Mouse (Mus musculus): Measurements from ENCODE around the gene Eif2ak4. TPM values are rescaled to one million over a fixed set of nuclear protein-coding genes. Genes with fewer than 3 reads are reported as not detected.

Gene Eif2ak4
- polyA plus RNA-seq, 1 experiment from 2014 or later = 9.5 TPM

DNA sequence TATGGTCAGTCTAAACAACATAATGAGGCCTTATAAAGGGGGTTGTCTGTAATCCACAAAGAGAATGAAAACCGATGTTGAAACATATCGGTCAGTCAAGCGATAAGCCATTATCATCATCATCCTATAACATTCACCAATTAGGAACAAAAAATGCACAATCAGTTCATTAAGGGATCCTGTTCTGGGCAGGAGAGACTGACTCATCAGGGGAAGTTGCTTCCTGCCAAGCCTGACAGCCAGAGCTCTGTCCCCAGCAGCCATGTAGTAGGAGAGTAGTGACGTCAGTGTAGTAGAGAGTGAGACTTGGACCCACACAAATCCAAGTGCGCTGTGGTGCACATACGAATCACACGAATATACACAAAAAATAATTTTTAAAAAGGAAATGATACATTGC, 118.7 kb downstream of the Eif2ak4 start:
- Histone ChIP-seq H3K27ac (no peak overlapping the region), H3K36me3 (replicated peaks; ENCODE audit: control insufficient read depth, insufficient read depth) (no peaks in the 10 kb centered on the region), H3K4me2 (replicated peaks) (no peak overlapping the region), H3K27me3 (ENCODE audit: control insufficient read depth, insufficient read depth, low read length) (0 out of 2 replicates have a peak, but pooled peaks cover under 1% of the 10 kb centered on the region), H3K4me1 (replicated peaks; ENCODE audit: control insufficient read depth, insufficient read depth, low read length) (peaks cover 15% of the 10 kb centered on the region), H3K9ac (no peak overlapping the region), H3K9me3 (ENCODE audit: control insufficient read depth, low read length) (no peaks in the 10 kb centered on the region), H3K4me3 (replicated peaks; ENCODE audit: low read length) (no peak overlapping the region)
- DNase-seq (ENCODE audit: low spot score) (no peak), ATAC-seq (ENCODE audit: low FRiP score) (no peak)
- WGBS = 91% methylated on average over 7 of the region's 7 CpGs

DNA sequence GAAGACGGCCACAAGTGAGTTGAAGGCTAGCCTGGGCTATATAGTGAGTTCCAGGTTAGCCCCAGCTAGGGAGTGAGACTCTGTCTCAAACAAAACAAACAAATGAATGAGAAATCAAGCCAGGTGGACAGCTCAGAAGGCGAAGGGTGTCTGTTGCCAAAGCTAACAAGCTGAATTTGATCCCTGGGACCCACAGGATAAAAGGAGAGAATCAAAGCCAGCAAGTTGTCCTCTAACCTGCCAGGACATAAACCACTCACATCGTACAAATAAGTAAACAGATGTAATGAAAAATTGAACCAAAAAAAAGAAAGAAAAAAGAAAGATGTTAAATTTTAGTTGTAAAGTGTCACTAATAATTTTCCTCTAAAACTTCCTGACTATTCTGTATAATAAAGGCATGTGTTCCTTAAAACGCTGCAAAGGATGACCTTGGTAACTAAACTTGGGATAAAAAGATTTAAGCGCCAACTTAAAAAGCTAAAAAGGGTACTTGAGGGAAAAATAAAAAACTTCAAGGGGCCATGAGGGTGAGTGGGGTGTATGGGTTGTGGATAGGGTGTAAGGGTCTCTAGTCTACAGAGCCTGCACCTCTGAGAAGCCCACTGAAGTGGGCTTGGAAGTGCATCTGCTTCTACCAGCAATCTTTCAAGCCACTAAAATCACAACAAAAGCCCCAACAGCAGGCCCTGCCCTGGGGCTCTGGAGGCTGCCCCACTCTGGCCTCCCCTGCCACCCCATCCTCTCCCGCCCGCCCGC, 121.4 kb downstream of the Eif2ak4 start:
- no peak overlapping the region for H3K4me2 ChIP-seq (replicated peaks)
- H3K27me3 ChIP-seq (ENCODE audit: control insufficient read depth, insufficient read depth, low read length) = 0 out of 2 replicates have a peak, but pooled peaks cover 5% of the 10 kb centered on the region
- DNase-seq (ENCODE audit: low spot score) (no peak), ATAC-seq (ENCODE audit: low FRiP score) (no peak; the same call in 1 of the 2 replicates)
- no peaks in the 10 kb centered on the region for H3K9me3 ChIP-seq (ENCODE audit: control insufficient read depth, low read length)
- no peak overlapping the region for H3K9ac ChIP-seq
- 47% methylated on average over 8 of the region's 8 CpGs for WGBS
- H3K4me1 ChIP-seq (replicated peaks; ENCODE audit: control insufficient read depth, insufficient read depth, low read length) = peaks cover 15% of the 10 kb centered on the region
- no peaks in the 10 kb centered on the region for H3K36me3 ChIP-seq (replicated peaks; ENCODE audit: control insufficient read depth, insufficient read depth)
- H3K27ac ChIP-seq = 0 out of 2 replicates have a peak overlapping the region, but pooled peaks have one; percentile 23
- no peak overlapping the region for H3K4me3 ChIP-seq (replicated peaks; ENCODE audit: low read length)

DNA sequence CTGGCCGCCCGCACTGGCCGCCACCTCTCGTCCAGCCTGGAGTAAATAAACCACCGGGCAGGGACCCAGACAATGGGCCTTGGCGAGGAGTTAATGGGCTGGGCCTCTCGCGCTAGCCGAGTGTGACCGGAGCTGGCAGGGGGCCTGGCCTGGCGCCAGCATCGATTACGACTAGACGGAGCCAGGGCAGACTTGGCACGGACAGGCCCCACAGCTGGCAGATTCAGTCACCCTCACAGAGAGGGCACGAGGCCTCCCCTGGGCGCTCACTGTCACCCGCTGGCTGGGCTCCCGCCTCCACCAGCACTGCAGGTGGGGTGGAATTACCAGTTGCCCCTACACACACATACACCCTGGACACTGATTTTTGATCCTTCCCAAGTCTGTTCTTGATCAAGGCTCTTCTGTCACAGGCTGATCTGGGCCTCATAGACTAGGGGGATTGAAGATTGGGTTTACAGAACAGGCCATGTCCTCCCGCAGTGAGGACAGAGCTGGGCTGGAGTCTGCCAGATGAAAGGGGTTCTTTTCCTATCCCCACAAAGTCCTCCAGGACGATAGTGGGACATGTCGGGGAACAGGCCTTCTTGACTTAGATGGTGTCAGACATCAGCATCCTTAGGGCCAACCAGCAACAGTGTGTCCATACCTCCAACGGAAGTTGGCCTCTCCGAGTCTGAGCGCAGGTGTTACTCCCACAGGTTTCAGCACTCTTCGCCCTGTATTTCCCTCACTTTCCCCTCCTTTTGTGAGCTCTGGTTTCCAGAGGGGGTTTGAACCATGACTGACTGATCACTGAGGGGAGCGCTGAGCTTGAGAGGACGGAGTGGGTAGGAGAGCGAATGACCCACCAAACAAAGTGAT, 122.3 kb downstream of the Eif2ak4 start:
- H3K27me3 ChIP-seq (ENCODE audit: control insufficient read depth, insufficient read depth, low read length) = 0 out of 2 replicates have a peak, but pooled peaks cover 5% of the 10 kb centered on the region
- no peak overlapping the region for H3K4me3 ChIP-seq (replicated peaks; ENCODE audit: low read length)
- WGBS = 28% methylated on average over 29 of the region's 29 CpGs
- 0 out of 2 replicates have a peak overlapping the region, but pooled peaks have one; percentile 23 for H3K27ac ChIP-seq
- DNase-seq (ENCODE audit: low spot score) (peak; percentile 83), ATAC-seq (ENCODE audit: low FRiP score) (peak; percentile 93)
- H3K4me1 ChIP-seq (replicated peaks; ENCODE audit: control insufficient read depth, insufficient read depth, low read length) = peaks cover 15% of the 10 kb centered on the region
- no peak overlapping the region for H3K9ac ChIP-seq
- H3K36me3 ChIP-seq (replicated peaks; ENCODE audit: control insufficient read depth, insufficient read depth) = no peaks in the 10 kb centered on the region
- H3K4me2 ChIP-seq (replicated peaks) = no peak overlapping the region
- no peaks in the 10 kb centered on the region for H3K9me3 ChIP-seq (ENCODE audit: control insufficient read depth, low read length)

DNA sequence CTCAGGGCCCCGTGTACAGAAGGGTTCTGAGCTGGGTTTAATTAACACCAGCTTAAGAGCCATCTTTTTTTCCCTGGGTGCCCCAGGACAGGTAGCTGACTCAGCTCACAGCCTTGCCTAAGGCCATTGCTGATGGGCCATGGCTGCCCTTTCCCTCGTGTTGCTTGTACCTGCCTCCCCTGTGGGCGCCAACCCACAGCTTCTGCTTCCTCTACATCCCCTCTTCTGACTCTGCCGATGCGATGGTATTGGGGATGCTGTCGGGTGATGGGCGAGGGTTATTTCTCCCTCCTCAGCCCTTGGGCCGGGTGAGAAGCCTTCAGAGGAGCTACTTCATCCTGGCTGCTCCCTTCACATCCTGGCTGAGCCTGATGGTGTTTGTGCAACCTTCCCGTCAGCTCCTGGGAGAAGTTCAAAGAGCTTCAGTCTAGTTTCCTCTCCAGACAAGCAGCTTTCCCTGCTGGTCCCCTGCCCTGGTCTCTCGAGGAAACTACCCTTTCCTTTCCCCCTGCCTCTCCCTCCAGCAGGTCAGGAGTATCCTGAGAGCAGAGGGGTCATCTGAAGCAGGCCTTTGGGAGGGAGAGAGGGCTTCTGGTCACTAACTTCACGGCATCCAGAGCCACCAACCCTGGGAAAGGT, 123.5 kb downstream of the Eif2ak4 start:
- Histone ChIP-seq H3K27me3 (ENCODE audit: control insufficient read depth, insufficient read depth, low read length) (0 out of 2 replicates have a peak, but pooled peaks cover 5% of the 10 kb centered on the region), H3K4me1 (replicated peaks; ENCODE audit: control insufficient read depth, insufficient read depth, low read length) (peaks cover 15% of the 10 kb centered on the region), H3K9ac (no peak overlapping the region), H3K4me3 (replicated peaks; ENCODE audit: low read length) (no peak overlapping the region), H3K4me2 (replicated peaks) (no peak overlapping the region), H3K27ac (peak overlapping the region; percentile 29; the same call in 1 of the 2 replicates), H3K36me3 (replicated peaks; ENCODE audit: control insufficient read depth, insufficient read depth) (no peaks in the 10 kb centered on the region), H3K9me3 (ENCODE audit: control insufficient read depth, low read length) (no peaks in the 10 kb centered on the region)
- no peak for ATAC-seq (ENCODE audit: low FRiP score)
- DNase-seq (ENCODE audit: low spot score) = no peak
- 66% methylated on average over 11 of the region's 11 CpGs for WGBS

DNA sequence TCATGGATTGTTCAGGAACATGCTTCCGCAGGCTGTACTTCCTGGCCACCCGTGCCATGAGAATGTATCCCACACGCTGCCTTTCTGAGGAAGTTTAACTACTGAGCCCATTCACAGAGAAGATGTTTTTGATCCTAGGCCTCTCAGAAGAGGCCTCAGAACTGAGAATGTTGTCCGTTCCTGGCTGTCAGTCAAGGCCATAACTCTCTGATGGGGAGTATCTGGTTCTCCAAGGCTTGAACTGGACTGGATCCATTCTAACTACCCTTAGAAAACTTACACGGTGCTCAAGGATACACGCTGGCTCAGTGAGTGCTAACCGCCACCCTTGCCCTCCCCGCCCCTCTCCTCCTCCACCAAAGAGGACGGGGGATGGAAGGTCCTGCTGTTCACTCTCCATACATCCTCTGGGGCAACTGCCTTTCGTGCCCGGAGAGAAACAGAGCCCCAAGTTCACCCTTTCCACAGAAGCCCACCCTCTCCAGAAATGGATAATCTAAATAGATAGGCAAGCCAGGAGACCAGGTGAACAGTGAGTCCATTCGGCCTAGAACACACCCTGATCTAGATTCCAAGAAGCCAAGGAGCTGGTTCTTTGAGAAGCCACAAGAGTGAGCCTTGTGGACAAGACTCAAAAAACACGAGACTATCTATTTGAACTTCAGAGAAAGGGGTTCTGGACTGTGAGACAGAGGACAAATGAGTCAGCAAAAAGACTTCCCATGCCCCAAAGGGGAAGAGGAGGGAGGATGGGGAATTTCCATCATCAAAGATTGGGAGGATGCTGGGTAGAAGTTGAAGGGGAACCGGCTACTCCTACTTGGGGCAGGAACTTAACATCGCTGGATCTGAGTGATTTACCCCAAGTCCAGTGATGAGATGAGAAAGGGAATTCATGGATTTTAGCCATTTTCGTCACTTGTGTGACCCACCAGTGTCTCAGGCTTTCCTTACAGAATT, 124.3 kb downstream of the Eif2ak4 start:
- Histone ChIP-seq H3K27ac (peak overlapping the region; percentile 29; the same call in 1 of the 2 replicates), H3K36me3 (replicated peaks; ENCODE audit: control insufficient read depth, insufficient read depth) (no peaks in the 10 kb centered on the region), H3K27me3 (ENCODE audit: control insufficient read depth, insufficient read depth, low read length) (0 out of 2 replicates have a peak, but pooled peaks cover 5% of the 10 kb centered on the region), H3K9me3 (ENCODE audit: control insufficient read depth, low read length) (no peaks in the 10 kb centered on the region), H3K9ac (no peak overlapping the region), H3K4me3 (replicated peaks; ENCODE audit: low read length) (no peak overlapping the region), H3K4me2 (replicated peaks) (no peak overlapping the region), H3K4me1 (replicated peaks; ENCODE audit: control insufficient read depth, insufficient read depth, low read length) (peaks cover 15% of the 10 kb centered on the region)
- ATAC-seq (ENCODE audit: low FRiP score) = no peak
- WGBS = 80% methylated on average over 16 of the region's 16 CpGs
- DNase-seq (ENCODE audit: low spot score) = no peak

DNA sequence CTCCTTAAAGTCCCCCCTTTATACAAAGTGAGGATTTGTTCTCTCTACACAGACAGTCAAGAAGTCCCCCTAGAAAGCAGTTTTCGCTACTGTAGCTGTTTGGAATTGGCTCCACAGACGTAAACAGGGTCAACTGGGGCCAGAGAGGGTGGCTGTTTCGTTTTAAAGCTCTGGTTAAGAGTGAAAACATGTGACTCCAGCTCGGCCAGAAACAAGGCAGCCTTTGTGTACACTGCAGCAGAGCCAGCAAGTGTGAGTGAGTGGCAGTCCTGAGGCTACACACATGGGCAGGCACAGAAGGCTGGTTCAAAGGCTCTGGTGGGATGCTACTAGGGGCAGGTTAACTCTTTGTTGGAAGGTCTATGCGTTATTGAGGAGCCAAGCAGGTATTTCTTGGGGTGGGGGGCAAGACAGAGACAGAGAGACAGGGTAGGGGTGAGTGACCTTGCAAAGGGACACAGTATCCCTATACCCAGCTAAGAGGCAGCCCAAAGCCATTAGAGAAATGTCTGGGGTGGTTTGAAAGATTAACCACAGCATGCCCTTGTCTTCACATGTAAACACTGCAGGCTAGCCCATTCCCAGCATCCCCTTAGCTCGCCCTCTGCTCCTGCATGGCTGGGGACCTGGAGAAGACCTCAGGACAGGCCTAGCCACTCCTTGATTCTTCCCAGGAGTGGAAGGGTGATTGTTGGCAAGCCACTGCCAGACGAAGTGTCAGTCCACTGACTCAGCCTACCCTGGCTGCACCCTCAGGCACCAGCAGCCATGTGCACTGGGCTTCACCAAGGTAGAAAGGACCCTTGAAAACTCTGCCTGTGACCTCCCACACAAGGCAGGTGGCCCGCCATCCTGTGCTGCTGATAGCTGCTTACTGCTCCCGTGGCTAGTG, 131.9 kb downstream of the Eif2ak4 start:
- no peaks in the 10 kb centered on the region for H3K27me3 ChIP-seq (ENCODE audit: control insufficient read depth, insufficient read depth, low read length)
- DNase-seq (ENCODE audit: low spot score) (peak; percentile 52), ATAC-seq (ENCODE audit: low FRiP score) (peak; percentile 90)
- H3K4me3 ChIP-seq (replicated peaks; ENCODE audit: low read length) = no peak overlapping the region
- no peaks in the 10 kb centered on the region for H3K9me3 ChIP-seq (ENCODE audit: control insufficient read depth, low read length)
- no peak overlapping the region for H3K4me2 ChIP-seq (replicated peaks)
- H3K36me3 ChIP-seq (replicated peaks; ENCODE audit: control insufficient read depth, insufficient read depth) = no peaks in the 10 kb centered on the region
- H3K4me1 ChIP-seq (replicated peaks; ENCODE audit: control insufficient read depth, insufficient read depth, low read length) = 0 out of 2 replicates have a peak, but pooled peaks cover 5% of the 10 kb centered on the region
- whole genome bisulfite sequencing = 41% methylated on average over 9 of the region's 9 CpGs
- peak overlapping the region; percentile 67 for H3K27ac ChIP-seq
- H3K9ac ChIP-seq = no peak overlapping the region

DNA sequence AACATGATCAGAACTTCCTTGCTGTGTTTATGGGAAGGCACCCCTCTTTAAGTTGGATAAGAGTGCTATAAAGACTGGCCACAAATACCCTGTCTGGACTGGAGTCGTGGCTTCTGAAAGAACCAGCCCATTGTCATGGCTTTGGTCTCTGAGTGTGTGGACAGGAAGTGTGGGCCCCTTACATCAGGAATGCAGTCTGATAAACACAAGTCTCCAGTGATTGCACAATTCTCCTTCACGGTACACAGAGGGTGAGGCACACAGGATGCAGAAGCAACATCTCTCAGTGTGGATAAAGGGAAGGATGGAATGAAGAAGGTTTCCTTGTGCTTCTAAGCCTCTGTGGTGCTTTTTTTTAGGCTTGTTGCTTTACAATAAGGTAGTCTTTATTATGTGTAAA, 133.8 kb downstream of the Eif2ak4 start:
- Histone ChIP-seq H3K4me1 (replicated peaks; ENCODE audit: control insufficient read depth, insufficient read depth, low read length) (0 out of 2 replicates have a peak, but pooled peaks cover 5% of the 10 kb centered on the region), H3K36me3 (replicated peaks; ENCODE audit: control insufficient read depth, insufficient read depth) (no peaks in the 10 kb centered on the region), H3K9ac (no peak overlapping the region), H3K27me3 (ENCODE audit: control insufficient read depth, insufficient read depth, low read length) (no peaks in the 10 kb centered on the region), H3K4me3 (replicated peaks; ENCODE audit: low read length) (no peak overlapping the region), H3K9me3 (ENCODE audit: control insufficient read depth, low read length) (no peaks in the 10 kb centered on the region), H3K27ac (no peak overlapping the region), H3K4me2 (replicated peaks) (no peak overlapping the region)
- WGBS = 58% methylated on average over 2 of the region's 2 CpGs
- DNase-seq (ENCODE audit: low spot score) (no peak), ATAC-seq (ENCODE audit: low FRiP score) (no peak)
